ENCODE assay signal across 8 mouse cellular contexts in genomic region chr1:191182431-191183162, GRCm38 (mm10). TPM values are rescaled to one million over a fixed set of nuclear protein-coding genes. Genes with fewer than 3 reads are reported as not detected.
DNase-seq lines count a peak whose midpoint lies in the region; ATAC-seq and TF ChIP-seq lines count a peak whose summit lies in the region.

No protein-coding gene starts in this region.

- H3K9me3 ChIP-seq in liver, postnatal 0 days (ENCODE audit: low read length): no peaks in the 10 kb centered on the region
- H3K9me3 ChIP-seq in neural tube, embryonic 11.5 days (ENCODE audit: control insufficient read depth, low read length): no peaks in the 10 kb centered on the region

- peaks cover 43% of the 10 kb centered on the region for H3K4me1 ChIP-seq in liver, postnatal 0 days (ENCODE audit: insufficient read depth)
- H3K4me1 ChIP-seq in neural tube, embryonic 11.5 days (ENCODE audit: control insufficient read depth, insufficient read depth, low read length): peaks cover 19% of the 10 kb centered on the region; the same call in 1 of the 2 replicates

- peak overlapping the region; percentile 98 for H3K4me2 ChIP-seq in liver, postnatal 0 days (ENCODE audit: low read depth, low read length)
- peak overlapping the region; percentile 86 for H3K4me2 ChIP-seq in neural tube, embryonic 11.5 days (ENCODE audit: low read depth)

- peak overlapping the region; percentile 73 for H3K4me3 ChIP-seq in liver, postnatal 0 days (ENCODE audit: low read depth, low read length)
- peak overlapping the region; percentile 40 for H3K4me3 ChIP-seq in neural tube, embryonic 11.5 days (ENCODE audit: low read depth, low read length)

- peak; percentile 20 for ATAC-seq in liver, postnatal 0 days
- no peak for ATAC-seq in neural tube, embryonic 11.5 days (ENCODE audit: insufficient read depth, low FRiP score, low TSS enrichment)

- H3K27me3 ChIP-seq in liver, postnatal 0 days (ENCODE audit: insufficient read depth, low read length): peaks cover 63% of the 10 kb centered on the region
- peaks cover 47% of the 10 kb centered on the region for H3K27me3 ChIP-seq in neural tube, embryonic 11.5 days (ENCODE audit: control insufficient read depth, insufficient read depth, low read length)

- DNase-seq in right cerebral cortex, adult 18-20 months: peak; percentile 17
- no peak for DNase-seq in right cerebral cortex, postnatal 36 days (ENCODE audit: low spot score in 2 of 2)
- peak; percentile 86 for DNase-seq in embryo, embryonic 11 days
- peak; percentile 69 for DNase-seq in heart, adult 8-10 months (ENCODE audit: low spot score)
- DNase-seq in kidney, adult 18-20 months: peak; percentile 75
- peak; percentile 74 for DNase-seq in liver, postnatal 0 days
- DNase-seq in neural tube, embryonic 11.5 days (ENCODE audit: low spot score): peak; percentile 68
- peak; percentile 69 for DNase-seq in urinary bladder, postnatal 14 days (ENCODE audit: low spot score)

- no peaks in the 10 kb centered on the region for H3K36me3 ChIP-seq in liver, postnatal 0 days (replicated peaks; ENCODE audit: insufficient read depth, low read length)
- H3K36me3 ChIP-seq in neural tube, embryonic 11.5 days (ENCODE audit: control insufficient read depth, insufficient read depth, low read length): no peaks in the 10 kb centered on the region

- peak overlapping the region; percentile 88 for H3K27ac ChIP-seq in liver, postnatal 0 days (ENCODE audit: low read depth)
- H3K27ac ChIP-seq in neural tube, embryonic 11.5 days (ENCODE audit: low read depth, low read length): no peak overlapping the region

- WGBS in liver, postnatal 0 days (ENCODE audit: insufficient replicate concordance): under 1% methylated on average over 60 of the region's 61 CpGs
- WGBS in neural tube, embryonic 11.5 days: under 1% methylated on average over 61 of the region's 61 CpGs

- no peak for TF ChIP-seq EP300 in liver, postnatal 0 days (IDR thresholded peaks at IDR 0.05; ENCODE audit: low read depth)

- peak overlapping the region; percentile 87 for H3K9ac ChIP-seq in liver, postnatal 0 days (replicated peaks)
- H3K9ac ChIP-seq in neural tube, embryonic 11.5 days (ENCODE audit: low read length): 0 out of 2 replicates have a peak overlapping the region, but pooled peaks have one; percentile 1

- TF ChIP-seq CTCF in liver, postnatal 0 days (IDR thresholded peaks at IDR 0.05; ENCODE audit: low read depth): peak; percentile 62

RNA-seq across cellular contexts. Expression of gene Fam71a, which starts 18.0 kb away (rescaled TPM):
- total RNA-seq in heart, adult 8-10 months (2022): not detected
- polyA plus RNA-seq in liver, postnatal 0 days (2015; fragmentation: Nextera tagmentation; extraction: Ambion mirVana): not detected in 2 replicates
- polyA plus RNA-seq in neural tube, embryonic 11.5 days (2014; fragmentation: Nextera tagmentation; extraction: Ambion mirVana): not detected in 2 replicates

RNA-seq across cellular contexts. Expression of gene Atf3, which starts 35.2 kb away (rescaled TPM):
- 10 to 100 TPM in 1 of 4 experiments, 1 to 10 TPM in 3; 3.0 to 10.3 (median 4.2) TPM for total RNA-seq in heart, adult 8-10 months (2022)
- polyA plus RNA-seq in liver, postnatal 0 days (2015; fragmentation: Nextera tagmentation; extraction: Ambion mirVana): 1.00 and 1.3 TPM in 2 replicates
- 2.3 and 3.2 TPM in 2 replicates for polyA plus RNA-seq in neural tube, embryonic 11.5 days (2014; fragmentation: Nextera tagmentation; extraction: Ambion mirVana)

Comparison
In these comparisons a context has a peak if more than half of its experiments do, and no peak if none do; other contexts are left out.
1. DNase-seq: peak in right cerebral cortex, adult 18-20 months (single experiment), embryo, embryonic 11 days (single experiment), heart, adult 8-10 months (single experiment), kidney, adult 18-20 months (single experiment), liver, postnatal 0 days (single experiment), neural tube, embryonic 11.5 days (single experiment) and urinary bladder, postnatal 14 days (single experiment); none in right cerebral cortex, postnatal 36 days (0 of 2).